Mouse (Mus musculus): ENCODE measurements around the gene Rft1. TPM values are rescaled to one million over a fixed set of nuclear protein-coding genes. Genes with fewer than 3 reads are reported as not detected.

Gene Rft1
- polyA plus RNA-seq, 1 experiment from 2014 or later: 11.6 TPM

DNA sequence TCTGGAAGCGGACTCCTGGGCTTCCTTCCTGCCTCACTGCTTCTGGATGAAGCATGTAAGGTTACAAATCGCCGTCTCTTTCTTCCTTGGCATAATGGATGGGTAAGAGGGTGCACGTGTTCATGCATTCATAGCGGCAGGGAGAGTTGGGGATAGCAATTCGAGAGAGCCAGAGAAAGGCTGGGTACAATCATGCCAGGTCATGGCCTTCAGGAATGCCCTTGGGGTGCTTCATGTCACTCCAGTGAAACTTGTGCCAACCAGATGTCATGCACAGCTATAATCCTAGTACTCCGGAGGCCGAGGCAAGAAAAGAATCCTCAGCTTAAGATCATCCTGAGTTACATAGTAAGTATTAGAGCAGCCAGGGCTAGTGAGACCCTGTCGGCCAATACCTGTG is 17.7 kb upstream of the Rft1 start:
- Histone ChIP-seq H3K36me3 (ENCODE audit: control insufficient read depth, insufficient read depth, low read length) (no peaks in the 10 kb centered on the region), H3K27me3 (ENCODE audit: control insufficient read depth, insufficient read depth, low read length) (no peaks in the 10 kb centered on the region), H3K9ac (ENCODE audit: low read length) (no peak overlapping the region), H3K4me1 (ENCODE audit: control insufficient read depth, insufficient read depth, low read length) (no peaks in the 10 kb centered on the region), H3K4me2 (ENCODE audit: low read depth) (no peak overlapping the region), H3K27ac (ENCODE audit: low read depth, low read length) (no peak overlapping the region), H3K9me3 (ENCODE audit: control insufficient read depth, low read length) (no peaks in the 10 kb centered on the region), H3K4me3 (ENCODE audit: low read depth, low read length) (no peak overlapping the region)
- DNase-seq (ENCODE audit: low spot score): no peak
- WGBS: 85% methylated on average over 9 of the region's 9 CpGs
- no peak for ATAC-seq (ENCODE audit: insufficient read depth, low FRiP score, low TSS enrichment)

DNA sequence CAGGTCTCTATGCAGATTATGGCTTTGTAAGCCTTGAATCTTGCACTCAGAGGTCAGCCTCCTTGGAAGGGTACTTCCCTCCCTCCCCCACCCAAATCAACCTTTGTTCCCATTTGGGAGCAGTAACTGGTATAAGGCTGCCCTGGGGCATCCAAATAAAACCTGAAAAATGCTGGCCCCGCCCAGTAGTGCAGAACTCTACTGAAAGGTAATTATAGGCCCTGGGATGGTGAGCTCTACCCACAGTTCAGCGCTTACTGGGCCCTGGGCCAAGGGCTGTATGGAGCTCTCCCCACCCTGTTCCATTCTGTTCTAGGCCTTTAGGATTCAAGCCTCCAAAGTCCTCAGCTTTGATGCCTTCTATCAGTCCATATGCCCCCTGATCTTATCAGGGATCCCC is 17.1 kb upstream of the Rft1 start:
- Histone ChIP-seq H3K4me1 (ENCODE audit: control insufficient read depth, insufficient read depth, low read length) (no peaks in the 10 kb centered on the region), H3K9me3 (ENCODE audit: control insufficient read depth, low read length) (no peaks in the 10 kb centered on the region), H3K27me3 (ENCODE audit: control insufficient read depth, insufficient read depth, low read length) (no peaks in the 10 kb centered on the region), H3K4me2 (ENCODE audit: low read depth) (no peak overlapping the region), H3K27ac (ENCODE audit: low read depth, low read length) (no peak overlapping the region), H3K36me3 (ENCODE audit: control insufficient read depth, insufficient read depth, low read length) (no peaks in the 10 kb centered on the region), H3K9ac (ENCODE audit: low read length) (no peak overlapping the region), H3K4me3 (ENCODE audit: low read depth, low read length) (no peak overlapping the region)
- WGBS: 76% methylated on average over 2 of the region's 2 CpGs
- no peak for ATAC-seq (ENCODE audit: insufficient read depth, low FRiP score, low TSS enrichment)
- DNase-seq (ENCODE audit: low spot score): no peak

DNA sequence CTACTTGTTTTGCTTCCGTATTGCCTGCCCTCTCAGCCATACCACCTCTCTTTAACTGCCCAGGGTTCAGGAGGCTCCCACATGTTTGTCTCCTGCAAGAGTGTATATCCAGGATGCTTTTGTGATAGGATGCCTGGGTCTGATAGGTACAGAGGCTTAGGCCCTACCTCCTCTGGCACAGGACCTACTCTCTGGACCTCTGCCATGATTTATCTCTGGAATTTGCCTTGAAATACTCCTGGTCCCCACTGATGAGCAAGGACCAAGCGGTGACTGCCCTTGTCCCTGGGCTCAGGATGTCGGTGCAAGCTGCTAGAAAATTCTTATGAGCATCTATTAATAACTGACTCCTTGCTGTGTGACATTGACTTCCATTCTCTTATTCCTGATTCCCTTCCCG is 16.2 kb upstream of the Rft1 start:
- H3K36me3 ChIP-seq (ENCODE audit: control insufficient read depth, insufficient read depth, low read length): no peaks in the 10 kb centered on the region
- no peaks in the 10 kb centered on the region for H3K9me3 ChIP-seq (ENCODE audit: control insufficient read depth, low read length)
- no peak overlapping the region for H3K27ac ChIP-seq (ENCODE audit: low read depth, low read length)
- ATAC-seq (ENCODE audit: insufficient read depth, low FRiP score, low TSS enrichment) (no peak), DNase-seq (ENCODE audit: low spot score) (no peak)
- 90% methylated on average over 4 of the region's 4 CpGs for WGBS
- no peak overlapping the region for H3K4me2 ChIP-seq (ENCODE audit: low read depth)
- no peaks in the 10 kb centered on the region for H3K27me3 ChIP-seq (ENCODE audit: control insufficient read depth, insufficient read depth, low read length)
- no peaks in the 10 kb centered on the region for H3K4me1 ChIP-seq (ENCODE audit: control insufficient read depth, insufficient read depth, low read length)
- no peak overlapping the region for H3K4me3 ChIP-seq (ENCODE audit: low read depth, low read length)
- no peak overlapping the region for H3K9ac ChIP-seq (ENCODE audit: low read length)

DNA sequence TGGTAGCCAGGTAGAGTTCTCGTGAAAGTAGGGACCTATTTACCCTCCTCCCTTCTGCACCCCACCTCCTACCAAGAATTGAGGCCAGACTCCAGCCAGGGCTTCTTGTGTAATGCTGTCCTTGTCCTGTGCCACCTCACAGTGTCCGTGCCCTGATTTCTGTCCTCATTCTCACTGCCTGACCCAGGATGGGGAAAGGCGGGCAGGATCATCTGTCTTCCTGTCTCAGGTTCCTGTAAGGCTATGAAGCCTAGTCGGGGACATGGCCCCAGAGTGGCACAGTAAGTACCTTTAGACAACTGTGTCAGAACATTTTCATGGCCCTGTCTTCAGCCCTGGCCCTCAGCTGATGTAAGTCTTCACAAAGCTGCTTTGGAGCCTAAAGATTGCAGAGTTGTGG is 15.5 kb upstream of the Rft1 start:
- no peak for ATAC-seq (ENCODE audit: insufficient read depth, low FRiP score, low TSS enrichment)
- WGBS: 80% methylated on average over 4 of the region's 4 CpGs

DNA sequence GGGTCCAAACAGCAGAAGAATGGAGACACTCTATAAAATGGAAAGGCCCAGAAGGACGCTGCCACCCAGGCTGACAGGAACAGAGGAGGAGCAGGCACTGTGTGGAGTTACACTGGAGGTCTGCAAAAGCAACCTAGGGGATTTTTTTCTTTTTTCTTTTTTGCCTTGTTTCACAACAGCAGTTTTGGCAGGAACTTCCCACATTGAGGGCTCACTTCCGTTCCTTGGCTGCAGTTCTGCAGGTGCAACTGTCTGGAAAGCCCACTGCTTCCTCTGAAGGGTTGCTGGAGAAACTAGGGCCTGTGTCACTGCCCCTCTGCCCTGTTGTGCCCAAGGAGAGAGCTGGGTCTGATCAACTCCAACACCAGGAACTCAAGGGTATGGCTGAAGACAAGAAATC is 12.4 kb upstream of the Rft1 start:
- WGBS: 82% methylated on average over 2 of the region's 2 CpGs
- DNase-seq (ENCODE audit: low spot score) (no peak), ATAC-seq (ENCODE audit: insufficient read depth, low FRiP score, low TSS enrichment) (no peak)
- Histone ChIP-seq H3K9me3 (ENCODE audit: control insufficient read depth, low read length) (no peaks in the 10 kb centered on the region), H3K27me3 (ENCODE audit: control insufficient read depth, insufficient read depth, low read length) (no peaks in the 10 kb centered on the region), H3K4me3 (ENCODE audit: low read depth, low read length) (no peak overlapping the region), H3K4me1 (ENCODE audit: control insufficient read depth, insufficient read depth, low read length) (no peaks in the 10 kb centered on the region), H3K9ac (ENCODE audit: low read length) (no peak overlapping the region), H3K4me2 (ENCODE audit: low read depth) (no peak overlapping the region), H3K27ac (ENCODE audit: low read depth, low read length) (no peak overlapping the region), H3K36me3 (ENCODE audit: control insufficient read depth, insufficient read depth, low read length) (no peaks in the 10 kb centered on the region)

More for the DNA sequence above, 15.5 kb upstream of the Rft1 start:
- Histone ChIP-seq H3K4me2 (ENCODE audit: low read depth) (no peak overlapping the region), H3K9ac (ENCODE audit: low read length) (no peak overlapping the region), H3K27me3 (ENCODE audit: control insufficient read depth, insufficient read depth, low read length) (no peaks in the 10 kb centered on the region), H3K9me3 (ENCODE audit: control insufficient read depth, low read length) (no peaks in the 10 kb centered on the region), H3K4me3 (ENCODE audit: low read depth, low read length) (no peak overlapping the region), H3K4me1 (ENCODE audit: control insufficient read depth, insufficient read depth, low read length) (no peaks in the 10 kb centered on the region), H3K36me3 (ENCODE audit: control insufficient read depth, insufficient read depth, low read length) (no peaks in the 10 kb centered on the region), H3K27ac (ENCODE audit: low read depth, low read length) (no peak overlapping the region)
- no peak for DNase-seq (ENCODE audit: low spot score)

DNA sequence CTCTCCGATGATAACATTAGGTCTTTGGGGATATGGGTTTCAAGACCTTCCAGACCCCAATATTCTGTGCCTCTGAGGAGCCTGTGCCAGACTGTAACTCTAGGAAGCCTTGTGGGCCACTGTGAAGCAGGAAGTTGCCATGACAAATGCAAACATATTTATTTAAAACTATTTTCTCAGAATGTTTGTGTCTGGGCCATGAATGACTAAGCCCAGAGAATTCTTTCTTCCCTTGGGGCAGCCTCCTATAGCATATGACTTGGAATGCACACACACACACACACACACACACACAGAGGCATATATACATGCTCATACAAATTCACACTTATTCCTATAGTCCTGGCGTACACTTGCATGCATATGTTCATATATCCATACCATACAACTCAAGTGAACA is 10.1 kb upstream of the Rft1 start:
- no peaks in the 10 kb centered on the region for H3K36me3 ChIP-seq (ENCODE audit: control insufficient read depth, insufficient read depth, low read length)
- H3K4me1 ChIP-seq (ENCODE audit: control insufficient read depth, insufficient read depth, low read length): no peaks in the 10 kb centered on the region
- 91% methylated on average over 2 of the region's 2 CpGs for WGBS
- no peaks in the 10 kb centered on the region for H3K27me3 ChIP-seq (ENCODE audit: control insufficient read depth, insufficient read depth, low read length)
- ATAC-seq (ENCODE audit: insufficient read depth, low FRiP score, low TSS enrichment) (no peak), DNase-seq (ENCODE audit: low spot score) (no peak)
- H3K4me3 ChIP-seq (ENCODE audit: low read depth, low read length): no peak overlapping the region
- H3K9ac ChIP-seq (ENCODE audit: low read length): no peak overlapping the region
- H3K27ac ChIP-seq (ENCODE audit: low read depth, low read length): no peak overlapping the region
- H3K9me3 ChIP-seq (ENCODE audit: control insufficient read depth, low read length): no peaks in the 10 kb centered on the region
- no peak overlapping the region for H3K4me2 ChIP-seq (ENCODE audit: low read depth)

DNA sequence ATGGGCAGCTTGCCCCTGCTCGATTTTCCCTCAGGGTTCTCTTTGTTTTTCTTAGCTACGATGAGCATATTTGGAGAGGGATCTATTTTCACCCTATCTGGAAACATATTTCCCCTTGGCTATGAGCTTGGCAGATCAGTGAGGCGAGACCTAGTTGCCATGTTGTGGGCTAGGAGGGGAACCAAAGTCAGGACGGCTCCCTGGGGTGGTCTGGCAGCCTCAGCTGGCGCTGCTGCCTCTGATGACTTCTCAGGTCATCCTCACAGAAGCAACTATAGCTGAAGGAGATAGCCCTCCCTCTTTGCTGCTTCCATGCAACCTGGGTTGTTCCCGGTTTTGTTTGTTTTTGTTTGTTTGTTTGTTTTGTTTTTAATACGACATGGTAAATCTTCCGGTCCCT is 9.1 kb upstream of the Rft1 start:
- ATAC-seq (ENCODE audit: insufficient read depth, low FRiP score, low TSS enrichment) (no peak), DNase-seq (ENCODE audit: low spot score) (no peak)
- Histone ChIP-seq H3K4me3 (ENCODE audit: low read depth, low read length) (no peak overlapping the region), H3K9ac (ENCODE audit: low read length) (no peak overlapping the region), H3K4me1 (ENCODE audit: control insufficient read depth, insufficient read depth, low read length) (no peaks in the 10 kb centered on the region), H3K27ac (ENCODE audit: low read depth, low read length) (no peak overlapping the region), H3K27me3 (ENCODE audit: control insufficient read depth, insufficient read depth, low read length) (no peaks in the 10 kb centered on the region), H3K4me2 (ENCODE audit: low read depth) (no peak overlapping the region), H3K36me3 (ENCODE audit: control insufficient read depth, insufficient read depth, low read length) (no peaks in the 10 kb centered on the region), H3K9me3 (ENCODE audit: control insufficient read depth, low read length) (no peaks in the 10 kb centered on the region)
- WGBS: 72% methylated on average over 8 of the region's 8 CpGs

DNA sequence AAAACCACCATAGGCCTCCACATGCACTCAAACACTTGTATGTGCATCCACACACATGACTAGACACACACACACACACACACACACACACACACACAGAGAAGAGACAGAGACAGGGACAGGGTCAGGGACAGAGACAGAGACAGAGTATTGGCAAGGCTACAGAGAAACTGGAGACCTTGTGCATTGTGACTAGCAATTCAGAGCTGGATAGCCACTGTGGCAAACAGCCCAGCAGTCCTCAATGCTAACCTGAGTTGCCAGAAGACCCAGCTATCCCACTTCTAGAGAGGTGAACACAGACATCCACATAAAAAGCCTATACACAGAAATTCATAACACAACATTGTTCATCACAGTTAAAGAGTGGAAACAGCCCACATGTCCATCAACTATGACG is 7.7 kb upstream of the Rft1 start:
- Histone ChIP-seq H3K4me1 (ENCODE audit: control insufficient read depth, insufficient read depth, low read length) (no peaks in the 10 kb centered on the region), H3K9me3 (ENCODE audit: control insufficient read depth, low read length) (no peaks in the 10 kb centered on the region), H3K4me2 (ENCODE audit: low read depth) (no peak overlapping the region), H3K27me3 (ENCODE audit: control insufficient read depth, insufficient read depth, low read length) (no peaks in the 10 kb centered on the region), H3K36me3 (ENCODE audit: control insufficient read depth, insufficient read depth, low read length) (no peaks in the 10 kb centered on the region), H3K4me3 (ENCODE audit: low read depth, low read length) (no peak overlapping the region), H3K27ac (ENCODE audit: low read depth, low read length) (no peak overlapping the region), H3K9ac (ENCODE audit: low read length) (no peak overlapping the region)
- ATAC-seq (ENCODE audit: insufficient read depth, low FRiP score, low TSS enrichment): no peak
- 89% methylated on average over 1 of the region's 1 CpGs for WGBS
- DNase-seq (ENCODE audit: low spot score): no peak

DNA sequence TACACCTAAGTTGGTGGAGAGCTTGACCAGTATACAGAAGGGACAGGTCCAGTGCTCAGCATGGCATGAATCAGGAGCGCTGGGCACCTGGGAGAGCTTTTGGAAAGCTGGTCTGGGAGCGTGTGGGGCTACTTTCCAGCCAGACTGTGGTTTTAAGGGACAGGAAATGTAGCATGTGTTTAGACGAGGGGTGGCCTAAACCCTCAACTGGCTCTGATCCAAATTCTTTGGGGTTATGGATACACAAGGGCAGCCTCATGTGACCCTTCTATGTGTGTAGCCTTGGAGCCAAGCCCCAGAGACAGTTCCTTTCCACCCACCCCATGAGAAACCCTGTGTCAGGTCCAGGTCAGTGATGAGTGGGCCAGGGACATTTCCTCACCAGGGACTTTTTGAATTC is 5.7 kb upstream of the Rft1 start:
- no peak for ATAC-seq (ENCODE audit: insufficient read depth, low FRiP score, low TSS enrichment)
- no peaks in the 10 kb centered on the region for H3K9me3 ChIP-seq (ENCODE audit: control insufficient read depth, low read length)
- no peak overlapping the region for H3K27ac ChIP-seq (ENCODE audit: low read depth, low read length)
- H3K4me1 ChIP-seq (ENCODE audit: control insufficient read depth, insufficient read depth, low read length): no peaks in the 10 kb centered on the region
- H3K36me3 ChIP-seq (ENCODE audit: control insufficient read depth, insufficient read depth, low read length): no peaks in the 10 kb centered on the region
- no peak overlapping the region for H3K9ac ChIP-seq (ENCODE audit: low read length)
- H3K4me2 ChIP-seq (ENCODE audit: low read depth): no peak overlapping the region
- 69% methylated on average over 3 of the region's 3 CpGs for WGBS
- no peak overlapping the region for H3K4me3 ChIP-seq (ENCODE audit: low read depth, low read length)
- H3K27me3 ChIP-seq (ENCODE audit: control insufficient read depth, insufficient read depth, low read length): no peaks in the 10 kb centered on the region
- no peak for DNase-seq (ENCODE audit: low spot score)
